Mouse (Mus musculus) neural tube, embryonic 14.5 days (tissue): ENCODE measurements at regions not wholly inside any gene's neighbourhood (a gene's known extent, or its start where the extent isn't known, plus 50 kb on each side); places are given as distances from the start of the nearest gene placed in this dataset.

Experiments used
- ATAC-seq: fragments of 200-750 bp; cut with Nextera tagmentation; 2 replicates; pipeline ENCODE4 v1.8.0; 2017; ENCODE audit warnings: low read depth, mild to moderate bottlenecking, moderate TSS enrichment, moderate library complexity
- H3K27ac ChIP-seq: fragments of 300-500 bp; sonication (generic); 2 replicates; pipeline ENCODE4 v1.5.1; 2014; ENCODE audit warnings: low read depth, mild to moderate bottlenecking, control low read depth, low read length, moderate library complexity, mixed read lengths
- H3K27me3 ChIP-seq: fragments of 300-500 bp; sonication (generic); 2 replicates; pipeline ENCODE4 v1.6.1; 2014; ENCODE audit warnings: low read length; ENCODE audit not compliant: control insufficient read depth, insufficient read depth
- H3K36me3 ChIP-seq: fragments of 300-500 bp; sonication (generic); 2 replicates; pipeline ENCODE4 v1.6.1; 2014; ENCODE audit warnings: low read length, mixed read lengths; ENCODE audit not compliant: control insufficient read depth, insufficient read depth
- H3K4me1 ChIP-seq: fragments of 300-500 bp; sonication (generic); 2 replicates; pipeline ENCODE4 v1.6.1; 2014; ENCODE audit warnings: low read length; ENCODE audit not compliant: control insufficient read depth, insufficient read depth
- H3K4me2 ChIP-seq: fragments of 300-500 bp; sonication (generic); 2 replicates; pipeline ENCODE4 v1.6.1; 2014; ENCODE audit warnings: mild to moderate bottlenecking, low read depth, low read length, control low read depth
- H3K4me3 ChIP-seq: fragments of 300-500 bp; sonication (generic); 2 replicates; pipeline ENCODE4 v1.5.1; 2014; ENCODE audit warnings: low read depth, low read length, control low read depth, mixed read lengths
- H3K9ac ChIP-seq: fragments of 300-500 bp; sonication (generic); replicated peaks from 2 replicates; pipeline ENCODE4 v1.6.1; 2014; ENCODE audit warnings: low read depth, mild to moderate bottlenecking, control low read depth, low read length, mixed read lengths
- H3K9me3 ChIP-seq: fragments of 300-500 bp; sonication (generic); 2 replicates; pipeline ENCODE4 v1.6.1; 2016; ENCODE audit warnings: low read length; ENCODE audit not compliant: control insufficient read depth
- WGBS: fragments of 180-500 bp; shearing (Covaris S2); extraction: QIAGEN DNeasy Blood & Tissue Kit; methylation state at CpG from one replicate; pipeline ENCODE4 v1.1.7; 2014; 5-methylcytosine and 5-hydroxymethylcytosine counted together

GRCm38 (mm10) chr8:12192006-12192405 is 86.6 kb upstream of the A230072I06Rik start:
- ATAC-seq, result no peak
- H3K27me3 ChIP-seq, result no peaks in the 10 kb centered on the region
- no peaks in the 10 kb centered on the region for H3K4me1 ChIP-seq
- no peaks in the 10 kb centered on the region for H3K36me3 ChIP-seq
- H3K27ac ChIP-seq, result no peak overlapping the region
- H3K4me3 ChIP-seq, result no peak overlapping the region
- WGBS, result 24% methylated on average over 8 of the region's 8 CpGs
- no peak overlapping the region for H3K4me2 ChIP-seq
- H3K9ac ChIP-seq, result no peak overlapping the region
- H3K9me3 ChIP-seq, result no peaks in the 10 kb centered on the region

GRCm38 (mm10) chr8:12205909-12206308 is 72.7 kb upstream of the A230072I06Rik start:
- Histone ChIP-seq H3K9ac (no peak overlapping the region), H3K4me2 (no peak overlapping the region), H3K27me3 (no peaks in the 10 kb centered on the region), H3K36me3 (no peaks in the 10 kb centered on the region), H3K4me3 (no peak overlapping the region), H3K4me1 (no peaks in the 10 kb centered on the region), H3K27ac (no peak overlapping the region), H3K9me3 (no peaks in the 10 kb centered on the region)
- 92% methylated on average over 1 of the region's 1 CpGs for WGBS
- ATAC-seq, result no peak

DNA sequence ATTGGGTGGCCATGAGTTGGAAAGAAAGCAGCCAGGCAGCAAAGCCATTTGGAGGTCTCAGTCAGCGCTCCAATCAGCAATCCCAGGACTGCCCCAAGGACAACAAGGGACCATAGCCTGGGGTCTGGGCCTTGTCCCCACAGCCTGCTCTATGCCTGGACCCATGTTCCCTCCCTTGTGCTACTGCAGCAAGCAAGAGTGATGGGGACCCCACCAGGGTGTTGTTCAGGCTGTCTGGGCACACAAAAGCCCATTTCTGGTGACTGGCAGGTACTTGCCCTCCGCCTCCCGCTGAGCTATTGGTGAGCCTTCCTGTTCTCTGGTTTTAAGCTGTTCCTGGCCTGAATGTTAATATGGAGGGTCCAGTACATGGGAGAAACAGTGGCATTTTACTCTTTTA is 71.2 kb upstream of the A230072I06Rik start:
- WGBS, result 82% methylated on average over 3 of the region's 3 CpGs
- no peaks in the 10 kb centered on the region for H3K9me3 ChIP-seq
- H3K9ac ChIP-seq, result no peak overlapping the region
- H3K4me3 ChIP-seq, result no peak overlapping the region
- no peak overlapping the region for H3K4me2 ChIP-seq
- H3K27me3 ChIP-seq, result no peaks in the 10 kb centered on the region
- no peaks in the 10 kb centered on the region for H3K36me3 ChIP-seq
- H3K4me1 ChIP-seq, result no peaks in the 10 kb centered on the region
- H3K27ac ChIP-seq, result no peak overlapping the region
- ATAC-seq, result no peak

DNA sequence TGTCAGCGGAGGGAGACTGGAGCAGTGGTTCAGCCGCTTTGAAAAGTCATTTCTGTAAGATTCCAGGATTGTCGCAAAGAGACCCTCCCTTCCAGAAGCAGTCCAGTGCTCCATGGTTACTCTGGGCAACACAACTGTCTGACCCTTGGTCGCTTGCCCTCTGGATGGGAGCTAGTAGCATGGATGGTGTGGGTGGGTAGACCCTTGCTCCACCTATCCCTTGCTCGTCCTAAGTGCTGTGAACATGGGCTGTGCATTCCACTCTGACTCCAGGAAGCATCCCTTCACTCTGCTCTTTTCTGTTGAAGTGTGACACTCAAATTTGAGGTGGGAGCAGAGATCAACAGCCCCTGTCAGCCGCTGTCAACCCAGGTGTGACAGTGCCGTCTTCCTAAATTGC is 64.8 kb upstream of the A230072I06Rik start:
- Histone ChIP-seq H3K27me3 (no peaks in the 10 kb centered on the region), H3K36me3 (no peaks in the 10 kb centered on the region), H3K4me1 (no peaks in the 10 kb centered on the region), H3K9ac (no peak overlapping the region), H3K9me3 (no peaks in the 10 kb centered on the region), H3K27ac (no peak overlapping the region), H3K4me2 (no peak overlapping the region), H3K4me3 (no peak overlapping the region)
- WGBS, result 70% methylated on average over 7 of the region's 7 CpGs
- ATAC-seq, result no peak

- Histone ChIP-seq H3K4me3 (no peak overlapping the region), H3K9me3 (no peaks in the 10 kb centered on the region), H3K9ac (no peak overlapping the region), H3K4me1 (no peaks in the 10 kb centered on the region), H3K27ac (no peak overlapping the region), H3K36me3 (no peaks in the 10 kb centered on the region), H3K27me3 (no peaks in the 10 kb centered on the region), H3K4me2 (no peak overlapping the region)
- 50% methylated on average over 24 of the region's 24 CpGs for WGBS
- no peak; the same call in 1 of the 2 replicates for ATAC-seq
These were observed 64.2 kb upstream of the A230072I06Rik start for GRCm38 (mm10) chr8:12214205-12215019.

DNA sequence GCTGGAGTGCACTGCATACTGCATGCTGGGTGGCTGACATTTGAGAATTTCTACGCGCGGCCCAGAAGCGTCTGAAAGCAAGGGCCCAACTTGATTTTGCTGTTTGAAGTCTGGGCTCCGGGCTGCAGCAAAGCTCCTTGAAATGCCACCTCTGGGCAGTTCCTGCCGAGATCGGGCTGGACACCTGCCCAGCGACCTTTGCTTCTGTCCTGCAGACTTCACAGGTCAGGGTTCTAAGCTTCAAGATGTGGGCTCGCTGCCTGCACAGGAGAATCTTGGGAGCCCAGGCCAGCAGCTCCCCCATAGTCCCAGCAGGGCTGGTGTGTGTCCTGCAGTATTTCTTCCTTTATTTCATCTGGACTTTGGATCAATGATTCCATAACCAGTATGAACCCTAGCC is 57.1 kb upstream of the A230072I06Rik start:
- no peaks in the 10 kb centered on the region for H3K4me1 ChIP-seq
- H3K4me3 ChIP-seq, result no peak overlapping the region
- WGBS, result 83% methylated on average over 9 of the region's 9 CpGs
- H3K9me3 ChIP-seq, result no peaks in the 10 kb centered on the region
- no peak overlapping the region for H3K27ac ChIP-seq
- H3K27me3 ChIP-seq, result no peaks in the 10 kb centered on the region
- no peak overlapping the region for H3K4me2 ChIP-seq
- H3K9ac ChIP-seq, result no peak overlapping the region
- no peak for ATAC-seq
- no peaks in the 10 kb centered on the region for H3K36me3 ChIP-seq

- Histone ChIP-seq H3K4me3 (no peak overlapping the region), H3K9me3 (no peaks in the 10 kb centered on the region), H3K36me3 (no peaks in the 10 kb centered on the region), H3K4me1 (no peaks in the 10 kb centered on the region), H3K4me2 (no peak overlapping the region), H3K27me3 (no peaks in the 10 kb centered on the region), H3K27ac (no peak overlapping the region), H3K9ac (no peak overlapping the region)
- no peak for ATAC-seq
- WGBS, result 96% methylated on average over 1 of the region's 1 CpGs
These were observed 55.2 kb upstream of the A230072I06Rik start for GRCm38 (mm10) chr8:12223376-12223775.
